Mouse (Mus musculus): ENCODE results near the gene Pde3a. TPM values are rescaled to one million over a fixed set of nuclear protein-coding genes. Genes with fewer than 3 reads are reported as not detected.

Gene Pde3a
- total RNA-seq, 2 experiments from 2014 or later: 1.1 to 1.9 TPM

DNA sequence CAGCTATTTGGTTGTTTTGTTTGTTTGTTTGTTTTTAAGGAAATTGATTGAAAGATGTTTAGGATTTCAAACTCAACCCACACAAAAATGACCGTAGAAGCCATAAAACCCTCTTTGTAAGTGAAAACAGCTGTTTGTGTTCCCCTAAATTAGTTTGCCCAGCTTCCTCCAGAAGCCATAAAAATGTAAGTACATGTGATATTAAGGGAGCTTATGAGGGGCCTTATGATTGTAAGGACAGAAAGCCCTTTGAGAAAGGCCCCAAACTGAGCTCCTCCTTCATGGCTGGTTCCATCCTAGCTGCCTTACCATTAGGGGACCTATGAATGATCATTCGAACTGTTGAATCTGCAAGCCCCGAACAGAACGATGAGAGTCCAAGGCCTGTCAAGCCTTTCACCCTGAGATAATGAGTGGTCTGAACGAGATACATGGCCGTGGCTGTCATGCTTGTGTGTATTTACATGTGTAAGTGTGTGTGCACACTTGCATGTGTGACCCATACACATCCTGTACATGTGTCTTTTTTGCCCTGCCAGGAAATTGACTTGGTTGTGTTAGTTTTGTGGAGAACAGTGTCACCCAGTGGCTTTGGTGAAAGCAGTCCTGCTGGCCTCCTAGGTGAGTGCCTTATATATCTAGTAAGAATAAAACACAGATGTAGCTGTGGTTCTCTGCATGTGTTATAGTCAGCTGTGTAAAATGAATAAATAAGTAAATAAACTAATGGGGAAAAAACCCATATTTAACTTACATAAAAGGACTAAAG lies 8.5 kb downstream of the Pde3a start:
- intact Hi-C loops (cut with DNase I): no loop called here
- DNase-seq (ENCODE audit: low spot score in 2 of 2): no peak

DNA sequence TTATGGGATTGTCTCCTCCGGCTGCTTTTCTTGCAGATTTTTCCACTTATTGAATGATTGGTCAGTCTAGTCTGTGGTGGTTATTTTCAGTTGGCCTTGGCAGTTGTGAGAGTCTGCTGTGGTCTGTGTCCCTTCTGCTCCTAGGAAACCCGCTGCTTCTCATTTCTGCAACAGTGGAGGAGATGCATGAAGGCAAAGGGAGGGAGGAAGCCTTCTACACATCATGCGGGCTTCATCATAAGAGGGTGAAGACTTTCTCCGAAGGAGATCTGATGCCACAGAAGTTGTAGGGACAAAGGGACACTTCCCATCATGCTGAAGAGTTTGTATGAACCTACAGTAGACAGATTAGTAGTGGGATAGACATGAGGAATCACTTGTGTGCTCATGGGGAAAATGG lies 16.2 kb downstream of the Pde3a start:
- intact Hi-C loops (cut with DNase I): no loop called here
- no peak for DNase-seq (ENCODE audit: low spot score in 2 of 2)

DNA sequence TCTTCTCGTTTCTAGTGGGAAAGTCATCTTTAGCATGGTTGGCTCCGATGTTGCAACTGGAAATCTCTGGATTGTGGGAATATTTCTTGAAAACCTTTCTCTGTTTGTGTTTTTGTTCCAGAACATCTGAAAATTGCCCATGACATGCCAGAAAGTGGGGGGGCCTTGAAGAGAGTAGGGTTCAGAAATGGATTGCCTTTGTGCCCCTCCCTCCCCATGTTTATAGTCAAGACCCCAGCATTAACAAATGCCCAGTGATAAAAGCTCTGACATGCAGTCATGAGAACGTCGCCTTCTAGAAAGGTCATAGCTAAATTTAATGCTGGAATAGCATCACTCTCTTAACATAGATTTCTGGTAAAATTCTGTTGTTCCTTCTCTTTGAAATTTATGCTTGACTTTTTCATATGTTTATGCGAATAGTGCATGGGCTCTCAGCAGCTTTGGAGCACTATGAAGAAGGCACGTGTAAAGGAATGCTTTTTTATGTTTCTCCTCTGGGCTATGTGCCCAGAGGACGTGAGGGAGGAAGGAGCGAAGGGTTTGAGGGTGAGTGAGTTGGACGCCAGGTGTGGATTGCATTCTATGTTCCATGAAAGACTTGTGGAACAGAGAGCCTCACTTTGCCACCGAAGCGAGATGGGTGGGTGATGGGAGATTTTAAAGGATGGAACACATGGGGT lies 19.0 kb downstream of the Pde3a start:
- intact Hi-C loops (cut with DNase I): no loop called here
- DNase-seq (ENCODE audit: low spot score in 2 of 2): no peak

DNA sequence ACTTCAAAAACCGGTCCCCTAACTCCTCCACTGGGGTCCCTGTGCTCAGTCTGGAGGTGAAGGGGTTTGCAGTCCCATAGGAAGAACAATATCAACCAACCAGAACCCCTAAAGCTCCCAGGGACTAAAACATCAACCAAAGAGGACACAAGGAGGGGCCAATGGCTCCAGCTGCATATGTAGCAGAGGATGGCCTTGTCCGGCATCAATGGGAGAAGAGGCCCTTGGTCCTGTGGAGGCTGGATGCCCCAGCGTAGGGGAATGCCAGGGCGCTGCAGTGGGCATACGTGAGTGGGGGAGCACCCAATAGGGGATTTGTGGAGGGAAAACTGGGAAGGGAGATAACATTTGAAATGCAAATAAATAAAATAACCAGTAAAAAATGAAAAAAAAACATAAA lies 19.8 kb downstream of the Pde3a start:
- intact Hi-C loops (cut with DNase I): no loop called here
- no peak for DNase-seq (ENCODE audit: low spot score in 2 of 2)

DNA sequence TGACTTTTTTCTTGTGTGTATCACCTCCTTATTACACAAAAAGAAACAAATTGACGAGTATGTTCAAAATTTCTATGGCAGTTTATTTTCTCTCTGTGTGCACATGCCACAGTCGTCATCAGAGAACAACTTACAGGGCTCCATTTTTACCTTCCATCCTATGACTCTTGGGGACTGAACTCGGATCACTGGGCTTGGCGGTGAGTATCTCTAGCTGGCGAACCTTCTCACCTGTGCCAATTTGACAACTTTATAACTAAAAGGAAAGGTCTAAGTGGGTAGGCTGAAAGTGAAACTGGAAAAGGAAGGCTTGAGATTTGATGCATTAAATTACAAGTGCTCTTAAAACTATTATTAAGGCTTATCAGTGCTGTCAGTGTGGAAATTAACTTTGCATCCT lies 22.1 kb downstream of the Pde3a start:
- intact Hi-C loops (cut with DNase I): no loop called here
- no peak for DNase-seq (ENCODE audit: low spot score in 2 of 2)

DNA sequence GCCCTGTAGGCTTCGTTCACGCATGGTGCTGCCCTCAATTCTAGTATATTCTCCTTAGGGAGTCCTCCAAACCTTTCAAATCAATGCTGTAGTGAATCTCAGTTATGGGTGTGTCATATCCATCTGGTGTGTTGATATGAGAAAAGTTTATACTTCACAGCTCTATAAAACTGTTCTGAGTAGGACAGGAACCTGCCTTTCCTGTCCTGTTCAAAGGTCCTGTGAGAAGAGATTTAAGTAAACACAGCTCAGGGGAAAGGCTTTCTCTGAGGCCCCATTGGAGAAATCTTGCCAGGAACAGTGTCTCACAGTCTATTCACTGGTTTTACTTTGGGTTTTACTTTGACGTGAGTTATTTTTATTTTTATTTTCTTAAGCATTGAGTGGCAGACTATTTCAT lies 22.5 kb downstream of the Pde3a start:
- intact Hi-C loops (cut with DNase I): no loop called here
- DNase-seq (ENCODE audit: low spot score in 2 of 2): no peak

DNA sequence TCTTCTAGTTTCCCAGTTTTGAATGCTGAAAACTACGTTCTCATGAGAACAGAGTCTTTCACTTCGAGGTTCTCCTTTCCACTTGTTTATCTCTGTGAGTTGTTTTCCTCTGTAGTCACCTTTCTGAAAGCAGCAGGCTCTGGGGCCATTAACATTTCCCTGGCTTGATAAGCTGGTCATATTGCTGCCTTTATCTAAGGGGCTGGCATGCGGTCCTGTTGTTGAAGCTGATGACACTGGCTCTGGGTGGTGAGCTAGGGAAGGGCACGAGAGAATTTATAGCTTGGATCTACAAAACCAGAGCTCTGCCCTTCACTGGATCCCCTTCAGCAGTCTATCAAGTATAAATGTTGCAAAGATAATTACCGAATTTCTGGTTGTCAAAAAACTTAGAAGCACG lies 24.6 kb downstream of the Pde3a start:
- no peak for DNase-seq (ENCODE audit: low spot score in 2 of 2)
- intact Hi-C loops (cut with DNase I): no loop called here

DNA sequence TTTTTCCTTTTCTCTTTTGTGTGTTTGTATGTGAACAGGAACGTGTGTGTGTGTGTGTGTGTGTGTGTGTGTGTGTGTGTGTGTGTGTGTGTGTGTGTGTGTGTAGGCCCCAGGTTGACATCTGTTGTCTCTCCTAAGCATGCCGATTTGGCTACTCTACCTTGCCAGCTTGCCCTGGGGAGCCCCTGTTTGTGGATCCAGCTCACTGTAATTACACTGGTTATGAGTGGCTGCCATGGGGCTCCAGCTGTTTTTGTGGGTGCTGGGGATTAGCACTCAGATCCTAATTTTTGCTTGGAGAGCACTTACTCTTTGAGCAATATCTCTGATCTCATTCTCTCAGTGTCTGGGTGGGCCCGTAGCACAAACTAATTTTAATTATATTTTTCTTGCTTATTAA lies 32.6 kb downstream of the Pde3a start:
- DNase-seq (ENCODE audit: low spot score in 2 of 2): no peak
- intact Hi-C loops (cut with DNase I): no loop called here

DNA sequence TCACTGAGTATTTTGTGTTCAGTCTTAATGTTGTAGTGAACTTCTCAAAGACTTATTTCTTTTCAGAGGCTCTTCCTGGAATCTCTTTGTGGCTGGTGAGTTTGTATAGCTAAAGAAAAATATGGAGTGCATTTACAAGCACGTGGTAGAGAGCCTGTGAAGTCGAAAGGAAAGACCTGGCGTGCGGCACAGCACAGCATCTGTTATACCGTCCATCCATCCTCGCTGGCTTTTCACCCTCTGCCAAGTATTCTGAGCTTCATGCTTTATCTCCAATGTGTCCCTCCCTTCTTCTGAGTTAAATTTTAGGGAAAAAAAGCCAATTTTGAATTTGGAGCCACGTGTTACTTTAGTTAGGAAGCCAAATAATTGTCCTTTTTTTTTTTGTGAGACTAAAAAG lies 33.7 kb downstream of the Pde3a start:
- intact Hi-C loops (cut with DNase I): no loop called here
- DNase-seq (ENCODE audit: low spot score in 2 of 2): no peak

DNA sequence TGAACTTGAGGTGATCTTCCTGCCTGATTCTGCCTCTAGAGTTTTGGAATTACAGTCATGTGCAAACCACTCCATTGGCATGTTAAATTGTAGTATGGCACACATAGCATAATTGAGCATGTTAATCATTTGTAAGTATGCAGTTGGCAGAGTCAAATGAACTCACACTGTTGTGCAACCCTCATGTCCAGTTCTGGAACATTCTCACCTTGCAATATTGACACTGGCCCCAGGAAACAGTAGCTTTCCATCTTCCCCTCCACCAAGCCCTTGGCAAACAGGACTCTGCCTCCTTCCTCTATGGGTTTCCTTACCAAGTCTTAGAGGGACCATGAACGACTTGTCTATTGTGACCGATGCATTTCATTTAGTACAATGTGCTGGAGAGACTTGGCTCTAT lies 42.1 kb downstream of the Pde3a start:
- no peak for DNase-seq (ENCODE audit: low spot score in 2 of 2)
- intact Hi-C loops (cut with DNase I): no loop called here

DNA sequence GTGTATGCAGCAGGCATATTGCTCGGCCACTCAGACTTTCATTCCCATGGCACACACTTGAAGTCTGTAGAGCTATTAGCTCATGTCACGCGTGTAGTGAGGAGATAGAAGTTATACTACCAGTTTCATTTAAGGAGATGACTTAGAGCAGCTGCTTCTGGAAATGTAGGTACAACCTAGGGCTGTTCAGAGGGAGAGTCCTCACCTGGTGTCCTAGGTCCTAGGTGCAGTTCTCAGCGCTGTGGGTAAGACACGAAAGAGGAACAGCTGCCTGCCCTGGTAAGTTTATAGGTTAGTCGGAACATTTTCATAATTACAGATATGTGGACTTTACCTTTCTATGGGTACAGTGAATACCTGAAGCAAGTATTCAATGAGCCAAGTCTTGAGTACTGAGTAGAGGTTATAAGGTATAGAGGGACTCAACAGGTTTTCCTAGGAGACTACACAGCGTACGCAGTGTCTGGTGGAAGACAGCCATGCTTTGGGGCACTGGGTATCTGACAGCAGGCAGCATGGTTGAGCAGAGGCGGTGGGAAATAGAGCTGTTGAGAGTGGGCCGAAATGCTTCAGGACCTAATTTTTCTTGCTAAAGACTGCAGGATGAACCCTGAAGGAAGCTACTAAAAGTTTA lies 43.9 kb downstream of the Pde3a start:
- intact Hi-C loops (cut with DNase I): no loop called here

DNA sequence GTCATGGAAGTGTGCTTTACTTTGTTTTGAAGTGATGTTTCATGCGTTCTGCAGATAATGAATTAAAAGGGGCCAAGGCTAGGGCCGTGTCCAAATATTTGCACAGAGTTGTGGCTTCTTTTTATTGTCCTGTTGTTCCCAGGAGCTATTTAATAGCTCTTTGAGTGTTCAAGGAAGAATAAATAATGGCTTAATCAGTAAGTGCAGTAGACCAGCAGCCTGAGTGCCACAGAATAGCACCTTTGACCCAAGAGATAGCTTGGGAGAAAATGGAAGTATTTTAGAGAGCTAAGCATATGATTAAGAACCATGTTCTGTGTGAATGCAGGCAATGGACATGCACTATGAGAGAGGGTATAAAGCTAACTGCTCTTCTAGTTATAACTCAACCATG lies 44.4 kb downstream of the Pde3a start:
- DNase-seq (ENCODE audit: low spot score in 2 of 2): no peak
- intact Hi-C loops (cut with DNase I): no loop called here

More for the DNA sequence above, 43.9 kb downstream of the Pde3a start:
- DNase-seq (ENCODE audit: low spot score in 2 of 2): no peak

DNA sequence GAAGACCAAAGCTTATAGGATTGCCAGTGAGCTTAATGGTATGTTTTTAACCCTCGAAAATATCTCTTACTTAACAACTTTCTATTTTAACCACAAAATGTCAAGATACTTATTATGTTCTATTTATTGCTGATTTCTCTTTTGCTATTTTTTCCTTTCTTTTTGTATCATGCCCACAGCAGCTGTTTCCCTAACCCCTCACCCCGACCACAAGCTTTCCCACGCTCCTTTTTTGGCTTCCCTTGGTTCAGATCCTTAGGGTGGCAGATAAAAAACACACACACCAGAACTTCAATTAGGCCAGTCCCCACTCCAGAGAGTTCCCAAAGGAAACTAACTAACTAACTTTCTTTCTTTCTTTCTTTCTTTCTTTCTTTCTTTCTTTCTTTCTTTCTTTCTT lies 46.2 kb downstream of the Pde3a start:
- no peak for DNase-seq (ENCODE audit: low spot score in 2 of 2)
- intact Hi-C loops (cut with DNase I): no loop called here

DNA sequence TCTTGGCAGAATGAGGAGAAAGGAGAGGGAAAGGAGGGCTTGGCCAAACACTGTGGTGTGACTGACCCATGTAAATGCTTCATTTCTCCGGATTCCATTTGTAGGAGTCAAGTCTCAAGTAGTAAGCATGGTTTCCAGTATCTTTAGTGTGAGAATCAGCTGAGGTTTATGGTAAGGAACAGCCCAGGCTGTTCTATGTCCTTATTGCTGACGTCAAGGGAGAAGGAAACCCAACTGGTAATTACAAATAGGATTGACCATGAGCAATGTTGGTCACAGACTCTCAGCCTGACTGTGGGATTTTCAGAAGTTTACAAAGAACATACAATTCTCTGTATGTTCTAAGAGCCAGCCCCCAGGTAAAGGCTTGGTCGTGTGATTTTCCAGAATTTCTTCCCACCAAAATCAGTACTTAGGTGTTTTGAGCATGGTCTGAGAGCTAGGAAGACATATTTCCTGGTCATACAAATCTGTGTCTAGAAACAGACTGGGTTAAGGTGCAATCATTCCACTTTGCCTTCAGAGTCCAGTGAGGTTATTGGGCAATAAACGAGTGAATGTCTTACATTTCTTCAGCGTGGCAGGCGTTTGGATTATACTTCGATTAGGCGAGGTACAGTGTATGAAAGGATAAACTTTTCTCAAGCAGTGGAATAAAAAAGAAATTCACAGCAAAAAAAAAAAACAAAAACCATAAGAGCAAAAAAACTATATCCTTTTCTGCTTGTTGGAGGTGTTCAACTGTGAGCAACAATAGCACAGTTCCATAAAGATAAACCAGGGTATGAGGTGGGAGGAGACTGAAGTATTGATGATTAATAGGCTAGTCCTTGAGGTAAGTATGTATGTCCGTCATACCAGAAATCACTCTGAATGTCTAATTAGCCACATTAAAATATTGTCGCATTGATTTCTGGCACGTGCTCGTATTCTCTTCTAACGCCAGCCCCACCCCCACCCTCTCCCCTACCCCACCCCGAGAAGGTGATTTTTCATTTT lies 53.0 kb downstream of the Pde3a start:
- intact Hi-C loops (cut with DNase I): loop anchor here (10.0 kb wide), 1 partner anchor 537 kb away; no protein-coding TSS in a partner anchor
- DNase-seq (ENCODE audit: low spot score in 2 of 2): no peak

DNA sequence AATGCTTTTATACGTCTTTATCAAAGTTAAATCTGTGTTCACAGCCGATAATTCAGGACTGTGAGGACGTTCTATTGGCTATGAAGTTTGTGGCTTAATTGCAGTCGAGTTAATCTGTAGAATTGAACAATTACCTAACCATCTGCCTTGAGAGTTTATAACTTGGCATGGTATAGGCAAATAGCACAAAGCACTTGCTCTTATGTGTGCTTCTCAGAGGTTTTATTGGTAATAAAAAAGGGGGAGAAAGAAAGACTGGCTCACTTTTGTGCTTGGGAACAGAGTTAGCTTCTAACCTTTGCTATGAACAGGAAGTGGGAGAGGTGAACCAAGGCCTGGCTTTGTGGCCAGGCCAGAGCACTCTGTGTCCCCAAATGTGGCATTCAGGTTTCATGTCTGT lies 53.8 kb downstream of the Pde3a start:
- DNase-seq (ENCODE audit: low spot score in 2 of 2): no peak
- intact Hi-C loops (cut with DNase I): loop anchor here (10.0 kb wide), 1 partner anchor 538 kb away; no protein-coding TSS in a partner anchor

DNA sequence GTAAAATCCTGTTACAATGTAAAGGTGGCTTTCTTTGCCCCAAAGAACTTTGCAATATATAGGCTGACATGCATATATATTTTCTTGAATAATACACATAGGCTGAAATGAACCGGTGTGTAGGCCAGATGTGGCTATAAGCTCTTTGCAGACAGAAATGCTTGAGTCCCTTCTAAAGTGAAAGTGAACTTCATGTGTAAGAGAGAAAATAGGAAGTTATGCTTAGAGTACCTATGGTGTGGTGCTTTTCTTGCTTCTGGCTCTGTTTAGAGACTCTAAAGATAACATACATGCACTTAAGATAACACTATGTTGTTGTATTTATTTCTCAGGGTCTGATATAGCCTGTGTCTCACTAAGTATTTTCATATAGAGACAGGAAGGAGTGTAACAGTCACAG lies 58.3 kb downstream of the Pde3a start:
- DNase-seq (ENCODE audit: low spot score in 2 of 2): no peak
- intact Hi-C loops (cut with DNase I): loop anchor here (10.0 kb wide), 1 partner anchor 543 kb away; no protein-coding TSS in a partner anchor

DNA sequence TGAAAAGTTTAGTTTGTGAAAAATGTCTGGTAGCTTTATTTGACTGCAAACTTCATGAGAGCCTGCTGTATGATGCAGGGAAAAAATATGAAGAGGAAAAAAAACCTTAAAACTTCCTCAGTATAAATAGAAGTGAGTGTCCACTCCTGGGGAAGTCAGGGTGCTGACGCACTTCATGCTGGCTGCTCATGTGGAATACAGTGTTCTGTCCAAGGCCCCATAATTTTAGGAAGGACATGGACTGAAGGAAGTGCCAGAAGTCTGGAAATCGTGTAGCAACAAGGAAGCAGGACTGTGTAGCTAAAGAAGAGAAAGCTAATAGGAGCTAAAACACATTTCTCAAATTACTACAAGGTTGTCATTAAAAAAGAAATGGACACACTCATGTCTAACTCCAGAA lies 59.4 kb downstream of the Pde3a start:
- DNase-seq (ENCODE audit: low spot score in 2 of 2): no peak
- intact Hi-C loops (cut with DNase I): loop anchor here (10.0 kb wide), 1 partner anchor 544 kb away; no protein-coding TSS in a partner anchor

DNA sequence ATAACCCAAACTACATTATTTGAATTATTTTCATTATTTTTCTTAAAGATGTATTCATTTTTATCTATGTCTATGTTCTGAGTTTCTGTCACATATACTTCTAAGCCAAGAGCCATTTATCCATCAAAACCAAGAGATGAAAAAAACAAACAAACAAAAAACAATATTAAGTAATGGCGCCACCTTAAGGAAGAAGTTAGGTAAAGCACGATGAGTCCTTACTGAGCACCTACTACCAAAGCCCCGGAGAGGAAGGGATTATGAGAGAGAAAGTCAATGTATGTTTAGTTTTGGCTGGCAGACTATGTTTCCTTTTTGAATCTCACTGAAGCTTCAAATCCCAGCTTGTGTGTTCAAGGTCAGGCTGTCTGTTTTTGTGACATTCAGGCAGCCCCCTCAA lies 60.8 kb downstream of the Pde3a start:
- no peak for DNase-seq (ENCODE audit: low spot score in 2 of 2)
- intact Hi-C loops (cut with DNase I): loop anchor here (5.0 to 10.0 kb wide), 2 partner anchors 383 to 545 kb away; no protein-coding TSS in a partner anchor

DNA sequence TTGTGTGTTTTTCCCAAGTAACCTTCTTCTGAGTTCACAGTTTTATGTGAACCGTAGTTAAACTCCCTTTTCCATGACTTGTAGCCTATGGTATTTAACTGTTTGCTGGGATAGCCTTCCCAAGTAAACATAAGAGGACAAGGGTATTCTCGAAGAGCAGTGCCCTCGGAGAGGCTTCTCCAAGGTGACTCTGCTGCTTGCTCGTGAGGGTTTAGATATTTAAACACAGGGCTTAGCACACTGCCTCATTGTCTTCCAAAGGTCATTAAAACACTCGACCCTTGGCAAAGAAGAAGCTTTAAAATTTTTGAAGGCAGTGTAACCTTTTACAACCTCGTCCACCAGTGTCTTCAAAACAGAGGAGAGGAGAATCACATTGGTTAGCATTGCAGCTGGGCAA lies 61.3 kb downstream of the Pde3a start:
- intact Hi-C loops (cut with DNase I): loop anchor here (5.0 kb wide), 1 partner anchor 383 kb away; no protein-coding TSS in a partner anchor
- no peak for DNase-seq (ENCODE audit: low spot score in 2 of 2)

Measured in left cerebral cortex, postnatal 36 days (tissue).